Mouse (Mus musculus) adrenal gland, postnatal 36 days (tissue): ENCODE results near the gene Fra10ac1. TPM values are rescaled to one million over a fixed set of nuclear protein-coding genes. Genes with fewer than 3 reads are reported as not detected.

Experiments used
- DNase-seq, 2 experiments: peaks; one replicate each; pipeline ENCODE4 v3.0.0; 2021; ENCODE audit warnings: mixed read lengths in 1 of 2
- long read RNA-seq, 2 experiments: library from polyadenylated mRNA; stranded (forward); transcript quantifications; one replicate each; pipeline ENCODE4 v2.0.0; 2021; ENCODE audit warnings: borderline sequencing depth in 2 of 2
- total RNA-seq, 2 experiments: library from RNA; stranded (reverse); gene quantifications; 2 replicates each; pipeline ENCODE4 v1.2.3; 2021

Fra10ac1 gene
- total RNA-seq, result 10 to 100 TPM; 13.4 to 13.7 TPM
- long read RNA-seq, experiment 1, transcript Fra10ac1-201 (14 exons, 1,402 nt), result major isoform, 12 of 22 reads
- long read RNA-seq, experiment 1, partial matches to known transcripts, result 3 of 22 reads
- long read RNA-seq, experiment 1, other reads (novel, unspliced or antisense), result 6 of 22 reads
- long read RNA-seq, experiment 2, partial matches to known transcripts, result 3 of 8 reads
- long read RNA-seq, experiment 2, other reads (novel, unspliced or antisense), result 1 of 8 reads

DNA sequence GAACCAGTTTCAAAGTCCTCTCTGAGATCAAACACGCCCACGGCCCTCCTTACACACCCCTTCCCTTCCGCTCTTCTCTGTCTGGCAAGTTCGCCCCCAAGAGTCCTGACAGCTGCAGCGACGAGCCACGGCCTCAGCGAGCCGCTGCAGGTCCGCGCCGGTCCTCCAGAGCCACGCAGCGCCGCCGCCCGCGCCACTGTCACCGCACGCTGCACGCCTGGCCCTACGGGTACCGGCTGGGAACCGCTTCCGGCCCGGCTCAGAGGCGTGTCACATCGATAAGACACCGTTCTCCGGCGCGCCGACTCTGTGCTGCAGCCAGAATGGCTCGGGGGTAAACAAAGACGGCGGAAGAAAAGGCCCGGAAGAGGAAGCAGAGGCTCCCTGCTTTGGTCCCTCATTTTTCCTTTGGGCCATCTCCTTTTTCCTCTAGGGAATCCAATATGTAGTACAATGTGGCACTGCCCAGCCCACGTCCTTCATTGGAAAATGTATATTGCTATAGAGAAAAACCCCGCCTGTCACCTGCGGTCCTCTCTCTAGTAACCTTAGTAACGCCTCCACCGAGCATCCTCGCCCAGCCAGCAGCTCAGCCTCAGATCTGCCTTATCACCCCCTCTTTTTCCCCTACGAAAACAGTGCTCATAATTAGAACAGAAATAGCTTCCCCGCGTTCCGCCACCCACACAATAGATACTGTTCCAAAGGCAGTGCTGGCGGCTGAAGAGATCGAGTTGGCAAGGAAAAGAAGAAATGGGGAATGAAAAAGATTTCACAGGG is at the start of gene Fra10ac1:
TSS of gene Fra10ac1 (minus strand) at position 252 of the 780 bp plus-strand sequence.
- DNase-seq, result peak; percentile 94

DNA sequence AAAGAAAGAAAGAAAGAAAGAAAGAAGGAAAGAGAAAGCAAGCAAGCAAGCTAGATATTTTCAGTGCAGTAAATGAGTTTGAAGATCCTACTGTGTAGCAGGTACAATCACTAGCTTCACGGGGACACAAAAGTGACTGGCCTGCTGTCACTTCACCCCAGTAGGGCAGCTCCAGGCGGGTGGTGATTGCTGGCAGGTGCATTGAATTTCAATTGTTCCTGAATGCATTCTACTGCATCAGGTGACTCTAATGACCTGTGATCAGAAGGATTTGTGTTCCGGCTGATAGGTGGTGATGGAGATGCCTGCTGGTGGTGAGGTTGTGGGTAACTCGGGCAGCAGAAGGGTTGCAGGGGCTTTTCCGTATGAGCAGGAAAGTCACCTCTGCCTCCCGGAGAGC is 47.1 kb upstream of the Fra10ac1 start:
- DNase-seq, result no peak

DNA sequence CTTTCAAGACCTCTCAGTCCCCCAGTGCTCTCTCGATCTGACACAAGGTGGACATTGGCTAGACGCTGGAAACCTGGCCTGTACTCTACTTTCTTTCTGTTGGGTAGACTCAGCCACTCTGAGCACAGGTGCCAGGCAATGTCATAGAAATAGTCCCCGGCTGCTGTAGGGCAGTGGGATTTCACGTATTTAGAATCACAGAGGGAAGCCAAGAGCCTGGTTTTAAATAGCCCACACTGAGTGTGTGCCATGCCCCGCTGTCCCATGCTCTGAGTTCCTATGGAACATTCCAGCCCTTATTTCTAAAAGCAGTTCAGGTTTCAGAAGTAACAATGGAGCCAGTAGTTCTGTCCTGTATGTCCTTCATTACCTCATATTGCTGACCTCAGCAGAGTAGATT is 43.5 kb upstream of the Fra10ac1 start:
- DNase-seq, result no peak

DNA sequence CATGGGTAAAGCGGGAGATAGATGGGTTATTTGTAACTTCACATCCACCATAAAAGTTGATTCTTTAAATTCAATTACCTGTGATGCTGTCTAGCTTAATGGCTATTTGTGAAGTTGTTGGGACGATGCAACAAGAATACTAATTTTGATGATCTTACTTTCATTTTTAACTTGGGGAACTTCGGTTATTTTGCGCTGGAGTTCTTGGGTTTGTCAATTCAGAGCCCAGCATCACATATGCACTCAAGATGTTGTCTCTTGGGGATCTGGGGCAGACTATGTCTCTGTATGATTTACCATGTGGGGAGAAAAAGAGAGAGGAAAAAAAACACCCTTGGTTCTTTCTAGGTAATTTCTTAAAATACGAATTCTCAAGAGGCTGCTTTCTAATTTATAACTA is 41.8 kb upstream of the Fra10ac1 start:
- DNase-seq, result no peak

DNA sequence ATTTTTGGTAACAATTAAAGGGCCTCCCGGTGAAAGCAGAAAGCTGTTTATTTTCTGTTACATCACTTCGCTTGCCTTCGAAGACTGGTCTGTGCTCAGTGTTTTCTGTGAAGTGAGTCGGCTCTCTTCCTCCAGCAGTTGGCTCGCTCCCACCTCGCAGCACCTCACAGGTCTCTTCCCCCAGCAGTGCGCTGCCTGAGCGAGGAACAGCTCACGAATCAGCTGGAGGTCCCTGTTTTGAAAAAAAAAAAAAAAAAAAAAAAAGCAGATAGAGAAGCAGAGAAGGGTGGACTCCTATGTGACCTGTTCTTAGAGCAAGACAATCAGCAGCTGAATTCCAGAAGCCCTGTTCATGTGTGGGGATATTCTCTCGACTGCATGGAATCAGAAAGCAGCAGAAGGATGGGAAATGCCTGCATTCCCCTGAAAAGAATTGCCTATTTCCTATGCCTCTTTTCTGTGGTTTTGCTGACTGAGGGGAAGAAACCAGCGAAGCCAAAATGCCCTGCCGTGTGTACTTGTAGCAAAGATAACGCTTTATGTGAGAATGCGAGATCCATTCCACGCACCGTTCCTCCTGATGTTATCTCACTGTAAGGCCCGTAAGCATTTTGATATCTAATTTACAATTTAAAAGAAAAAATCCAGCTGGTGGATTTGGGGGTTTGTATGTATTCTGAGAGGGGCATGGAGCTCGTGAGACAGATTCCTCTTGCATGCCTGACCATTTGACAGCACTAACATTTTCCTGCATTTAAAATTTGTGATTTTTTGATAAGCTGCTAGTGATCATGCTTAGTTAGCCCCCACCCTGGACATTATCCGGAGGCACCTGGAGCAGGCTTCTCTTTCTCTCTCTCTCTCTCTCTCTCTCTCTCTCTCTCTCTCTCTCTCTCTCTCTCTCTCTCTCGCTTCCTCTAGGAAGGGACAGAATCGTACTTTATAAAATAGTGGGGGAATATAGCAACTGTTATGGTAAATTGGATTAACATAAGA is 40.8 kb upstream of the Fra10ac1 start, which contains the start of gene Lgi1:
TSS of gene Lgi1 (plus strand) at position 32 of the 996 bp plus-strand sequence.
- DNase-seq, result peak in 1 of 2 experiments; percentile 4

DNA sequence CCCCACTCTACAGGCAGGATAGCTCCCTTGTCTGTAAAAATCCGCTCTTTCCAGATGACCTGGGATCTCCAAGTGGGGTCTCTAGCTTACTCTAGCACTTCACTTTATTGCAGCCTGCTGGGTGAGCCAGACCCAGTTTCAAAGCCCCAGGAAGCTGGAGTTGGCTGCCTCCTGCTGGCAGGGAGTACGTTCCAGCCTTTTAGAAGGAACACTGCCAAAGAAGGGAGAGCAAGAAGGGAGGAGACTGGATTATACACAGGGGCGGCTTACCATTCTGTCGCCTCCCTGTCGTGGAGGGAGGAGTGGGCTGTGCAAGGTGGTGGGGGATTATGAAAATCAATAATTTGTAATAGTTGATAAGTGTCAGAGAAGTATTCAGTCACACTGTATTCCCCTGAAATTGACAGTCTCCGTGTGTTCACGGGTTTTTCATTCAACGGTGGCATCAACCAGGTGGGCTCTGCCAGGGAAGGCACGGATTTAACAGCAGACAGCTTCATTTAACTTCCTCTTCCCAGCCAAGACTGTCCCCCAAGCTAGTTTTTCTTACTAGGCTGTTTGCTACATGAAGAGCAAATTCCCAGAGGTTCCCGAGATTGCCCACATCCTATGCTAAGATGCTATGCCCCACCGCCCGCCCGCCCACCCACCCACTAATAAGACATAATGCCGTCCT is 40.0 kb upstream of the Fra10ac1 start:
- DNase-seq, result peak; percentile 9 to 19

DNA sequence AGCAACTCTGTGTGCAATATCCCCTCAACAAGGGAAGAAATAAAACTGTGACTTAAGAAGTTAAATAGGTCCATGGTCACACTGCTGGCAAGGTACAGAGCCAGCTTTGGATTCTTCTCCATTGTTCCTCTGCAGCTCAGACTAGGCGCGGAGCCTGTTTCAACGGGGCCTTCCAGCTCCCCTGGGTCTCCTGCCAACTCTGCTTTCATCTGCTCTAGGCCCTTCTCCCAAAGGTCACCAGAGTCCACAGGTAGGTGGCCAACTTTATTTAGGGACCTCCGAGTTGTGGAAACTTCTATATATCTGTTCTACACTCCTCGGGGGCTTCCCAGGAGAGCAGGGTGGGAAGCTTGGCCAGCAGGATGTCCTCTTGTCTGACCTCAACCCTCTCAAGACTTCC is 37.4 kb upstream of the Fra10ac1 start:
- DNase-seq, result no peak

DNA sequence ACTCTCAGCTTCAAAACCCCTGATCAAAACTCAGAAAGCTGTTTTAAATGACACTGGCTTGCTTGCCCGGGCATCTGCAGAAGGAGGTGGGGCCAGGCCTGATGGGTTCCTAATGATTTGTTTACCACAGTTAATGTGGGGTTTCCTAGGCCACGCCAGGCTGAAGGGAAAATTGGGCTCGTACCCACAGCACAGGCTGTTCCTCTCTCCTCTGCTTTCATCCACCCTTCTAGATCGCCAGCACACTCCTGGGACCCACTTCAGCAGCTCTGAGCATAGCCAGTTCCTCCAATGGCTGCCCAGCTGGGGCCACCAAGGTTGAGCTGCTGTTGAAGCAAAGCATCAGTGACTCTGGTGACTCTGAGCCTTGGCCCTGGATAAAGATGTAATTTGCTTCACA is 36.4 kb upstream of the Fra10ac1 start:
- DNase-seq, result no peak

DNA sequence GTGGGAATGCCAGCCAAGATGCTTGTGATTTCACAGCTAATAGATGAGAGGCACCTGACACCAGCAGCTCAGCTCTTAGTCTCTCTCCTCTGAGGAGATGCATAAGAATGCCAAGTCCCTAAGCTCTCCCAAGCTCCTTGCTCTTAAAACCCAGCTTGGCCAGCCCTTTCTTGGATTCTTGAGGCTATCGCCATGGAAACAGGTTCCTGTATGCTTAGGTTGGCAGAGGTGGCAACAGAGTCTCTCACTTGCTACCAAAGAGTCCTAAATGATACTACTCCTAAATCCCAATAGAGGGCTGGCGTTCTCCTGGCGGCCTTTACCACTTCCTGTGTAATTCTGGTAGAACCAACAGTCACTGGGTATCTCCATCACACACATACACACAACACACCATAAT is 35.5 kb upstream of the Fra10ac1 start:
- DNase-seq, result no peak

DNA sequence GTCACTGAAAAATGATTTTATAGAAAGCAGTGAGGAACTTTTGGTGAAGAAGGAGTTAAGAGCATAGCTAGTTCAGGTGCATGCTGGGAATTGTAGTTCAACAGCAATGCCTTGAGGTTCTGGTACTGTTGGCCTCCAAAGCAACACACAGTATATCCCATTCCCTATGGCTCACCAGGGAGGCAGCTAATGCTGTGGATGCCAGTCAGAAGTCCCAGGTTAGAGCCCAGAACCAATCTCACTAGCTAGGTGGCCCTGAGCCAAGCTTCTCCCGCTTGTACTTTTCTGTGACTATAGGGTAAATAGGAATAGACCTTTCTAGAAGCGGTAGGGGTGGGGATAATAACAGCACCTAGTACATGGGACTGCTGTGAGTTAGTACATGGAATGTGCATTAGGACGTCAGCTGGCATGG is 34.7 kb upstream of the Fra10ac1 start:
- no peak for DNase-seq

DNA sequence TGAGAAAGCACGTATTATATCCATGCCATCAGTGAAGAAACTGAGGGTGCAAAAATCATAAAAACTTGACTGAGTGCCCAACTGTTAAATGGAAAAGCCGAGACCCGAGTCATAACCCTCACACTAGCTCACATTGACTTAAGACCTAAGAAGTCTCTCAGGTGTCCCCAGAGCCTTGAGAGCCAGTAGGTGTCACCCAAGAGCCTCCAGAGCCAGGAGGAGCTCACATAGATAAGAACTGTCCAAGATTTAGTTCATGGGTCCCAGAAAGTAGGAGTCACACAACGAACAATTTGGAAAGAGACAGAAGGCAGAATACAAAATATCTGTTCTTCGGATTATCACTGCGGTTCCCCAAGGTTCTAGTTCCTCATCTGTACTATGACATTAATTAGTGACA is 29.8 kb upstream of the Fra10ac1 start:
- peak; percentile 46 to 55 for DNase-seq

DNA sequence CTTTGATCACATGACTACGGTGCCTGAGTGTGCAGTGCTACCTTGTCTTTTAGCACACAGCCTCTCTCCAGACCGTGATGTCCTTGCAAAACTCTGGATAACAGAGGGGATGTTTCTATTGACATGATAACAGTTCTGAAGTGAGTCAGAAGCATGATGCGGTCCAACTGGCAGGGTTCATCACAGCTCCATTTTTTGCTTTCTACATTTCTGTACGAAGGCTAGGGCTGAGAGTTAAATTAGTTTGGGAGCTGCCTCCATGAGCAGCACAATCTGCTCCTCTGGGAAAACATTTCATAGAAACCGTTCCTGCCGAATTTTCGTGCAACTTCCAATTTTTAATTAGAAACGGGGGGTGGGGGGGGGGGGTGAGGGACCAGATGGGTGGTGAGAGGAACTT is 25.7 kb upstream of the Fra10ac1 start:
- DNase-seq, result no peak

DNA sequence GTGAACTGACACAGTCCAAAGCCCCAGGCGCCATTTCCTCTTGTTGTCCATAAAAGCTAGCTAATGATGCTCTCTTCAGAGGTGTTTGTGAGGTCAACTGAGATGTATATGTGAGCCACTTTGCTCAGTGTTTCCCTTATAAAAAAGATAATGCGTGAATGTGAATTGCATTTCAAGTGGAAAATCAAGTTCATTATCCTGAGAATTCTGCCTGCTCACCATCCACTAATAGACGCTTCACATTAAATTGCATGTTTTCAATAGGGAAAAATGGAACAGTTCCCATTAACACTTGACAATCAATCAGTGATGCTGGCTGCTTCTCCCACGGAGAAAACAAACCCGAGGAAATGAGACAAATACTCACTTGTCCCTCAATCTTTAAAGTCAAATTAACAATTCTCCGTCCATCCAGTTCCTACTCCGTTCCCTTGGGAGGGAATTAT is 22.2 kb upstream of the Fra10ac1 start:
- no peak for DNase-seq

DNA sequence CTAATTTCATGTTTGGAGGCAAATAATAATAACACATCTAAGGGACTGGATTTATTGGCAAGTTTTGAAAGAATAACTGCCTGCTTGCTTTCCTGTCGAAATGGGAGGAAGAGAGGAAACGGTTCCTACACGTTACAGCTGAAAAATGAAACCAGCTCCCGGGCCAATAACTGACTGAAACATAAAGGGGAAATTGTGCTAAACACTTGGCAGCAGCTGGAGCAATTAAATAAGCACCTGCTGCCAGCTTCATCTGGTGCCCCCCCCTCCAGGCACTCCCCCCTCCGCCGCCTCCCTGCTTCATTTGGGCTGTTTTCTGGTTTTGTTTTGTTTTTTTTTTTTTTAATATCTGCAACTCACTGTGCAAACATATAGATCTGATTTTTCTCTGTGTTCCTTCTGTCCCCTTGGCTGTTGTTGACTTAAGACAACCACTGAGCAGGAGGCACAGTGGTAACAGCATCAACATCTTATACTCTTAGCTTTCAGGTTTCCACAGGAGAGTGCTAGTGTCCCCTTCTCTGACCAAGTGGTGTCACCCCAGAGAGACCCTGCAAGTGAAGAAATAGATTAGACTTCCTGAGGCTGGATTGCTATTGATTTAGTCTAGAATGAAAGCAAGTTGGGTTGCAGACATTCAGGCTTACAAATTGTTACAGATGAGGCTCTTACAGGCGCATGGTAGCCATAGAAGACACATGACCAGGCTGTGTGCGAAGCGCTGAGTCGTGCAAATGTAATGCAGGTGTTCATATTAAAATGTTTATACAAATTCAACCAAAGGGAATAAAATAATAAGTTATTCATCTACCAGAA is 21.6 kb upstream of the Fra10ac1 start:
- no peak for DNase-seq

DNA sequence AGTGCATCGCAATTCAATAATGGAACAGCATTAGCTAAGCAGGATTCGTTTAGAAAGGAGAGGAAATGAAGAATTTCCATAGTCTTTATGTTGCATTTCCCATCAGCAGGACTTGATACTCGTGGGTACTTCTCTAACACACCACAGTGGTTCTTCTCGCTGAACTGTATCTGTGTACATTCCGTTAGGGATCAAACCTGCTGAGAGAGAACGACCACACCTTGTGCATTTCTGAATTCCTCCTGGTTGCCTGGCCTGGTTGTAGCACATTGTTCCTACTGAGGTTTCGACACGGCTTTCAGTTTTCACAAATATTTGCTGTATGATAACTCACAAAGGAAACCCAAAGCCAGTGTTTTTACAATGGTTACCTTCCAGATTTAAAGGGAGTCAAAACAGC is 20.8 kb upstream of the Fra10ac1 start:
- DNase-seq, result no peak

DNA sequence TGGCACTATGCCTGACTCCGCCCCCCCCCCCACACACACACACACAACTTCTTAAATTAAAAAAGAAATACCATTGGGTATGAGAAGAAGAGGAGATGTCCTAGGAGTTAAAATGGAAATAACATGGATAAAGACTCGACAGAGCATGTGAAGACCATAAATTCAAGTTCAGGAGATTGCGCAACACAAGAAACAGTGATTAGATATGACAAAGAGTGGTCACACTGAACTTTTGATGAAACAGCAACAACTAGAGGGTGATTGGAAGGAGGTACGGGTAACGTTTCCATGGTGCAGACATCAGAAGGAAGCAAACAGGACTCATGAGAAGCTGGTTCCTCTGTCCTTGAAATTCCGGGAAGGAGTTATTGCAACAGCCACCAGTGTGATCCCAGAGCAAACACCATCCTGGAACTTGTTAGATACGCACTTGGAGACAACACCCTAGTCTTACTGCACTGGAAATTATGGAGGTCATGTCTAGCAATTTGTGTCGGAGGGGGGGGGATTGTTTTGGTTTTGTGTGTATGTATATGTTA is 18.4 kb upstream of the Fra10ac1 start:
- DNase-seq, result no peak

DNA sequence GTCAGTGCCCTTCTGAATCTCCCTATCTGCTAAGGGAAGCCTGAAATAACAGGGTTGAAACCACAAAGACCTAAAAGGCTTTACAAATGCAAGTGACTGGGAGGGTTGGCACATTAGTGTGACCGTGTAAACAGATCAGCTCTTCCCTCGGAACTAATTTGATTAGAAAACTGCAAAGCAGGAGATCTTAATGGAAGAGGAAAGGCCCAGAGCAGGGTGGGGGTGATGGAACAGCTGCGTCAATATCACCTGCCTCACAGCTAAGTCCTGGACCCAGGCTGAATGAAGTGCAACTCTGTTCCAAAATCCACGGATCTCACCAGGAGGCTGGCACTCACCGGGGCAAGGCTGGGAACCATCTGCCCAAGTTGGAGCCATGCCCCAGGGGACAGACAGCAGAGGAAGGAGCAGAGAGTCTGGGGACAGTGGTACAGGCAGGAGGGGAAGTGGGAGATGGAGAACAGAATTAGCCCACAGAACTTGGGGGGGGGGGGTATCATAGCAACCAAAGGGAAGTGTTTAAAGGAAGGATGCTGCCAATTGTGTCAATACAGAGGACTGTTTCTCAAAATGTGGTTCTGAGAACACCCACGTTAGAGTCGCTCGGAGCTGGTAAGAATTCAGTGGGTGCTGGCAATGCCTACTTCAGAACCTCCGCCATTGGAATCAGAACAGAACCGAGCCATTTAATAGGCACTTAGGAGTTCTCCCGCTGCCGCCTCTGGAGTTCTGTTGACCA is 14.4 kb upstream of the Fra10ac1 start:
- no peak for DNase-seq

DNA sequence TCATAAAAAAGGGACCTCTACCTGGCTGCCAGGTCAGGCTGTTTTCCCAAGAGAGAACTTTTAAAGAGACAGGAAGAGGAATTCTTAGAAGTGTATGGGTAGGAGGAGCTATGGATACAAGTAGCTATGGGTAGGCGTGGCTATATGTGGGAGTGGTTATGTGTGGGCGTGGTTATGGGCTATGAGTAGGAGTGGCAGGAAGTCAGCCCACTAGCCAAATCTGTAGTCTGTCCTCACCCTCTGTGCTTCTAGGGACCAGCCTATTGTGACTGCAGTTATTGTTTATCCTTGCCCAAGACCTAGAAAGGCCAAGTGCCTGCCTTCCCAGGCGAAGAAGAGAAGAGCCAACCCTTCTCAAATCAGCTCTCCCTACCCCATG is 13.9 kb upstream of the Fra10ac1 start:
- no peak for DNase-seq

DNA sequence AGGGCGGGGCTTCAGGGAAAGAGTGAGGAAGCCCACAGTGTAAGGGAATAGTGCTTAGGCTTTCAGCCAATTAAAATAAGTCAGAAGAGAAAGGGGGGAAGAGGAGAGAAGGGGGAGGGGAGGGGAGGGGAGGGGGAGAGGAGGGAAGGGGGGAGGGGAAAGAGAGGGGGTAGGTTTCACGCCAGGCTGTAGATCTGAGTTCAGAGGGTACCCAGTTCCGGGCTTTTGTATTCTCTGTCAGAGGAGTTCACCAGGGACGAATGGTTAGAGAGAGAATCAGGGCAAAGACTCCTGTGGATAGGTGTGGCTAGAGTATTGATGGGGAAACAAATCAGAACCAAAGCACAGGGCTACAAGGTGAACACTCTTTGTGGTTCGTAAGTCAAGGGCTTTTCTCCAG is 12.6 kb upstream of the Fra10ac1 start:
- no peak for DNase-seq

DNA sequence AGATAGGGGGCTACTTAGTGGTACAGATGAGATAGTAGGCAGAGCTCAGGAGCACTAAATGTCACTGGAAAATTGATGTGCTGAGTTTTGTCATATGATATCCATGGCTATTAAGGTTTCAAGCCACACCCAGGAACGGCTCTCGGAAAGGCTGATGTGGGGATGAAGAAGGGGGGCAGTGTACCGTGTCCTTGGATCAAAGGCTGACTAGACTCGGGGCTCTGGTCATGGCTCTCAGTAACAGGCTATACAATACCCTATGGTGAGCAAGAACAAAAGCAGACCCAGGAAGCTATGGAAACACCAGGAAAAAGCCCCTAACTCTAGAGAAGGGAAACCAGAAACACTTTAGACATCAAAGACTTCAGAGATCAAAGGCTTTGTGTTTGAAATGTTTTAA is 8.6 kb upstream of the Fra10ac1 start:
- no peak for DNase-seq
